Mouse (Mus musculus) urinary bladder, postnatal 14 days (tissue): ENCODE measurements around the gene Erv3.

Experiments
- DNase-seq: peaks from one replicate; pipeline ENCODE4 v3.0.0; 2021; ENCODE audit warnings: low spot score

Erv3 gene

GRCm38 (mm10) chr2:131822492-131822891 lies 37.1 kb downstream of the Erv3 start:
- DNase-seq = no peak

GRCm38 (mm10) chr2:131821708-131821990 lies 37.9 kb downstream of the Erv3 start:
- no peak for DNase-seq

GRCm38 (mm10) chr2:131820932-131821707 lies 38.4 kb downstream of the Erv3 start:
- DNase-seq = peak; percentile 89

- peak; percentile 83 for DNase-seq
Observed at GRCm38 (mm10) chr2:131820088-131820675, 39.4 kb downstream of the Erv3 start.

GRCm38 (mm10) chr2:131814327-131814726 lies 45.2 kb downstream of the Erv3 start:
- no peak for DNase-seq

- DNase-seq = no peak
Observed at GRCm38 (mm10) chr2:131813437-131813836, 46.1 kb downstream of the Erv3 start.

DNA sequence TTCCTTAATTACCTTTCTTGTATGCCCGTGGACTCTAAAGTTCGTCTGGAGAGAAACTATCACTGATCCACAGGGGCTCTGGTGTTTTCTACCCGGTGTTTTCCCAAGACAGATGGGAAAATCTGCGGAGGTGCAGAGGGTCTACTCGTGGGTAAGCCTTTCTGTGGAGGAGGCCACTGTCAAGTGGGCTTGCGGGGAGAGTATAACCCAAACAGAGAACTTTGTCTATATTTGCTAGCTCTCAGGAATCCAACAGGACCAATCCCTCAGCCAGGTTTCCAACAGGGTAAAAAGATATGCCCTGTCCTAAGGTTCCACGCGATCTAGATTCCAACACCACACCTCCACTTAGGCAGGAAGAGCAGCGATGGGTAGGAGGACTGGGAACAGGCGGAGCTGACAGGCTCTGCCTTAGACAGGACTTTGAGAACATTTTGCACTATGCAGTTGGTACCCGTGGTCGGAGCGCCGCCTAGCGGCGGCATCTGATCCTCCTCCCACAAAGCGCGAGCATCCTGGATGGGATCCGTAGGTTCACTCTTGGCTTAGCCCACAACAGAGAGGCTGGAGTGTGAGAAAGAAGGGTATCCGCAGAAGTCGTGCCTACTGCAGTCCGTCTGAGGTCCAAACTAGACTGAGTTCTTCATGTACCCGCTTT lies 46.9 kb downstream of the Erv3 start:
- peak; percentile 63 for DNase-seq

DNA sequence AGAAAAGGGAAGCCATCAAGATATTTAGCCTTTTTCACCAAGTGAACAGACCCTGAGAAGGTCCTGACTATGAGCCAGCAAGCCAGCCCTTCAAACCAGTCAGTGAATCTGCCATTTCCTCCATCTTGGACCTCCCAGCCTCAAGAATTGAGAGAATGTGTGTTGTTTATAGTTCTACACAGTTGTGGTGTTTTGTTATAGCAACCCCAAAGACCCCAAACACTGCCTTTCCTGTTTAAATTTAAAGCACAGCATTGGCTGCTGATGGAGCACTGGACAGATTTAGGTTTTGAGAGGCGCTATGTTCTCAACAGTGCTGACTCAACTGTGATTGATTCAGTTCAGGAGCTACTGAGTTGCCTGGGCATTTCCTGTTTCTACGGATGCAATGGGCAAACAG lies 47.9 kb downstream of the Erv3 start:
- no peak for DNase-seq

- no peak for DNase-seq
Observed at GRCm38 (mm10) chr2:131808856-131809255, 50.7 kb downstream of the Erv3 start.

DNA sequence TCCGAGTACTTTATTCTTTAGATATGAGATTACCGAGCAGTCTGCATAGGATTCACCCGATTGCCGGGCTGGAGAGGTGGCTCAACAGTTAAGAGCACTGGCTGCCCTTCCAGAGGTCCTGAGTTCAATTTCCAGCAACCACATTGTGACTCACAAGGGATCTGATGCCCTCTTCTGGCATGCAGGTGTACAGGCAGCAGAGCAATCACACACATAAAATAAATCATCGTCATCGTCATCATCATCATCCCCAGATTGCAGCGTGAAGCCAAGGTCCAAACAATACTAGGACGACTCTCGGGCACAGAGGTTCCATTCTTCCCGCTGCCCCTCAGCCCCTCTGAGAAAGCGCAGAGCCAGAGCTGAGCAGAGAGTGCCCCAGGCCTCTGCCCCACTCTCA lies 51.9 kb downstream of the Erv3 start:
- no peak for DNase-seq

- no peak for DNase-seq
Observed at GRCm38 (mm10) chr2:131806863-131807262, 52.7 kb downstream of the Erv3 start.

DNA sequence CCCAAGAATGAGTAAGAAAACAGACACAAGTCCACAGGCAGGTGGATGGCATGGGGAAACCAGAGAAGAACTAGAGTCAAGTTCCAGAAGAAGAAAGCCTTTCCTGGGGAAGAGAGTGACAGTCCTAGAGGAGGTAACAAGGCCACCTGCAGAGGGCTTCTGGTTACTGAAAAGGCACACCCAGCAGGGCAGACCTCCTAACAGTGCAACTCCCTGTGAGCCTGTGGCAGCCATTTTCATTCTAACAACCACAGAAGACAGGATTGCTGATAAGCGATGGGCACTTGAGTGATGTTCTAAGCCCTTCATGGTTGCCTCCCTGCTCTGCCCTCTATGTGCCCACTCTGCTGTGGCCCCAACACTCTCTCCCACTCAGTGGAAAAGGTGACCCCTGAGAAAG lies 54.2 kb downstream of the Erv3 start:
- DNase-seq = no peak

DNA sequence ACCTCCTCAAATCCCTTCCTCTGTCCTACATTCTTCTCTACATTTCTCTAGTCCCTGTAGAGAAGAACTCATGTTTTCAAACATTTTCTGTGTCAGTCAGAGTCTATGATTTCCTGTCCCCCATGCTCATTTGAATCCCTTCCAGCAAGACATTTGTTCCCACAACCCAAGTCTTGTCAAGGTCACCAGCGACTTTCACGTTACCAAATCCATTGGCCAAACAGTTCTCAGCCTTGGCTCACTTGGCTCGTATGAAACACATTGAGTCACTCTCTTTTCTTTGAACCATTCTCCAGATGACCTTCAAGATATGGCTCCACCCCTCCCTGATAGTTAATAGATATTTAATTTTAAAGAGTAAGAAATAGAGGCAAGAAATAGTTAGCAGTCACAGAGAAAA lies 55.7 kb downstream of the Erv3 start:
- DNase-seq = no peak
